Mouse (Mus musculus) kidney, postnatal 4 days (tissue): ENCODE data around the gene Rfx7.
A peak's percentile ranks its signal among the peaks of the same experiment; 100 is the strongest.
"Not testable (repeated sequence)": the region's sequence is repeated elsewhere in the genome, so short reads cannot be mapped to it uniquely, and the experiment has no call there.

Experiments used
- DNase-seq, 2 experiments: peaks; one replicate each; pipeline ENCODE4 v3.0.0; 2021; ENCODE audit warnings: mixed read lengths in 2 of 2

The Rfx7 gene

GRCm38 (mm10) chr9:72666352-72667021, 134.4 kb downstream of the Rfx7 start:
- not testable (repeated sequence) for DNase-seq

DNA sequence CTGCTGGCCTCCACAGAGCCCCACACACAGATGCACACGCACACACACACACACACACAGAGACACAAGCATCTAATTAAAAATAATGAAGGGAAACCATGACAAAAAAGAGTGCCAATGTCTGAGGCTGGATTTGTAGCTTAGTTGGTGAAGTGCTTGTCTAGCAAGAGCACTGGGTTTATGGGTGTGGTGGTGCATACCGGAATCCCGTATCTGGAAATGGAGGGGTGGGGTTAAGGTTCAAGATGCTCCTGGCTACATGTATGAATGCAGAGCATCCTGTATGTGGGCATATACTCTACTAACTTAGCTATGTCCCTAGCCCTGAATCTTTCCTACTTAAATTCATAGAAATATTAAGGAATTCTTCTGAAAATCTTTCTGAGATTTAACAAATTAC, 135.1 kb downstream of the Rfx7 start:
- DNase-seq = no peak

- peak; percentile 36 to 46 for DNase-seq
These were observed 137.3 kb downstream of the Rfx7 start for GRCm38 (mm10) chr9:72669383-72669782.

DNA sequence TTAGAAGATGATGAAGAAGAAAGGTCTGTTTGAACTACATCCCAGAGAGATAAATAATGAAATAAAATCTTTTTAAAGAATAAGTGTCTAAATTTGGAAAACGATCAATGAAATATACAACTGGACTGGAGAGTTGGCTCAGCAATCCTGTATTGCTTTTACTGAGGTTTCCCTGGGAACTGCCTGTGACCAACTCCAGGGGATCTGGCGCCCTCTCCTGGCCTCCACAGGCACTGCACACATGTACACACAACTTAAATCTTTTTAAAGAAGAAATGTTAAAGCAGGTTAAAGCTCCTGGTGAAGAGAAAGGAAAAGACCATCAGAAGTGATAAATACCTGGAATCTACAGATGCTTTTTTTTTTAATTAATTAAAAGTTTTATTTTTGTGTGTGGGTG, 140.3 kb downstream of the Rfx7 start:
- peak; percentile 93 to 94 for DNase-seq
